Mouse (Mus musculus) CH12F3 (cell line): ENCODE data around the gene Oasl1.
"Not testable (repeated sequence)": the region's sequence is repeated elsewhere in the genome, so short reads cannot be mapped to it uniquely, and the experiment has no call there.

Source experiments
- in situ Hi-C: fragments of 300-500 bp; cut with MboI; formaldehyde crosslinking; loops from 2 replicates; pipeline ENCODE4 v1.14.3; 2020; ENCODE audit warnings: low sequenced_read_pairs

Gene Oasl1

GRCm38 (mm10) chr5:114922998-114923473 is at the start of gene Oasl1:
Gene Oasl1 (plus strand): TSS chr5:114923240.
- in situ Hi-C loops = no loop called here

- in situ Hi-C loops = no loop called here
These were observed 47.2 kb upstream of the Oasl1 start for GRCm38 (mm10) chr5:114875858-114876257.

GRCm38 (mm10) chr5:114876331-114876730 is 46.7 kb upstream of the Oasl1 start:
- in situ Hi-C loops = no loop called here

GRCm38 (mm10) chr5:114877487-114877886 is 45.6 kb upstream of the Oasl1 start:
- in situ Hi-C loops = no loop called here

GRCm38 (mm10) chr5:114879399-114879798 is 43.6 kb upstream of the Oasl1 start:
- in situ Hi-C loops = no loop called here

GRCm38 (mm10) chr5:114882319-114882718 is 40.7 kb upstream of the Oasl1 start:
- in situ Hi-C loops = not testable (repeated sequence)

- in situ Hi-C loops = no loop called here
These were observed 40.0 kb upstream of the Oasl1 start for GRCm38 (mm10) chr5:114883022-114883421.

- in situ Hi-C loops = no loop called here
These were observed 36.2 kb upstream of the Oasl1 start for GRCm38 (mm10) chr5:114886801-114887200.

GRCm38 (mm10) chr5:114888995-114889394 is 34.0 kb upstream of the Oasl1 start:
- in situ Hi-C loops = no loop called here

GRCm38 (mm10) chr5:114895542-114895941 is 27.5 kb upstream of the Oasl1 start:
- in situ Hi-C loops = no loop called here

GRCm38 (mm10) chr5:114896688-114897373 is 26.2 kb upstream of the Oasl1 start, which contains the start of gene Oasl2:
Gene Oasl2 (plus strand): TSS chr5:114896936.
- in situ Hi-C loops = no loop called here

- in situ Hi-C loops = no loop called here
These were observed 25.7 kb upstream of the Oasl1 start for GRCm38 (mm10) chr5:114897374-114897793.

- in situ Hi-C loops = no loop called here
These were observed 24.2 kb upstream of the Oasl1 start for GRCm38 (mm10) chr5:114898857-114899256.

GRCm38 (mm10) chr5:114902413-114902812 is 20.6 kb upstream of the Oasl1 start:
- in situ Hi-C loops = no loop called here

- in situ Hi-C loops = no loop called here
These were observed 14.3 kb upstream of the Oasl1 start for GRCm38 (mm10) chr5:114908598-114909305.

- in situ Hi-C loops = no loop called here
These were observed 9.4 kb upstream of the Oasl1 start for GRCm38 (mm10) chr5:114913686-114914085.

- in situ Hi-C loops = no loop called here
These were observed 8.2 kb upstream of the Oasl1 start for GRCm38 (mm10) chr5:114914855-114915254.

GRCm38 (mm10) chr5:114915854-114916253 is 7.2 kb upstream of the Oasl1 start:
- in situ Hi-C loops = no loop called here

GRCm38 (mm10) chr5:114916777-114917176 is 6.3 kb upstream of the Oasl1 start:
- in situ Hi-C loops = no loop called here

GRCm38 (mm10) chr5:114917357-114917756 is 5.7 kb upstream of the Oasl1 start:
- in situ Hi-C loops = not testable (repeated sequence)

GRCm38 (mm10) chr5:114921551-114922365 is 1.3 kb upstream of the Oasl1 start:
- in situ Hi-C loops = no loop called here
